Mouse (Mus musculus) lung, adult 2 months (tissue): ENCODE results near the gene Arpp19.

Source experiments
- CTCF ChIP-seq: fragments of 200-500 bp; IDR thresholded peaks from 2 replicates; pipeline ENCODE4 v1.5.1; 2011; ENCODE audit warnings: mild to moderate bottlenecking, low read length, control low read depth; ENCODE audit not compliant: insufficient read depth
- POLR2A ChIP-seq: fragments of 200-500 bp; IDR thresholded peaks from 2 replicates; pipeline ENCODE4 v1.6.1; 2011; ENCODE audit warnings: low read depth, mild to moderate bottlenecking, control low read depth, low read length, borderline replicate concordance; ENCODE audit errors: extremely low read depth

GRCm38 (mm10) chr9:75098937-75099336, 61.5 kb downstream of the Arpp19 start:
- no peak for TF ChIP-seq CTCF
- no peak for TF ChIP-seq POLR2A
